Mouse (Mus musculus) CH12.LX (cell line): Measurements from ENCODE around the gene Zfp78. TPM values are rescaled to one million over a fixed set of nuclear protein-coding genes. Genes with fewer than 3 reads are reported as not detected.
A peak's percentile ranks its signal among the peaks of the same experiment; 100 is the strongest.

Source experiments
- DNase-seq: peaks from one replicate; pipeline ENCODE4 v3.0.0-alpha.2; 2013; ENCODE audit errors: extremely low read depth
- H3K27ac ChIP-seq: 2 replicates; pipeline ENCODE4 v1.5.1; 2012; ENCODE audit warnings: low read depth, mild to moderate bottlenecking, control low read depth, moderate library complexity; ENCODE audit not compliant: insufficient read depth
- H3K27me3 ChIP-seq: replicated peaks from 2 replicates; pipeline ENCODE3; 2012; ENCODE audit warnings: inconsistent platforms
- H3K36me3 ChIP-seq, 2 experiments: replicated peaks in 1 of 2; 2 replicates each; pipeline versions ENCODE3 to v1.6.1; 2012; ENCODE audit warnings: inconsistent platforms in 1 of 2, low read length in 1 of 2, mild to moderate bottlenecking in 1 of 2, mixed read lengths in 1 of 2, moderate library complexity in 1 of 2; ENCODE audit not compliant: control insufficient read depth in 1 of 2, insufficient read depth in 1 of 2
- H3K4me1 ChIP-seq, 2 experiments: 2 replicates each; pipeline ENCODE4 v1.6.1; 2012; ENCODE audit warnings: inconsistent platforms in 1 of 2, moderate library complexity in 1 of 2; ENCODE audit not compliant: insufficient read depth in 2 of 2, control insufficient read depth in 1 of 2
- H3K4me2 ChIP-seq: 2 replicates; pipeline ENCODE4 v1.6.1; 2012; ENCODE audit warnings: low read depth, mild to moderate bottlenecking, control low read depth; ENCODE audit not compliant: poor library complexity, insufficient read depth, severe bottlenecking
- H3K4me3 ChIP-seq, 3 experiments: fragments of 150-350 bp in 1 of 3; sonication (generic) in 1 of 3; replicated peaks in 1 of 3; 2 replicates each; pipeline versions ENCODE3 to v1.5.1; 2011 to 2012; ENCODE audit warnings: low read depth in 2 of 3, low read length in 2 of 3, mild to moderate bottlenecking in 2 of 3, moderate library complexity in 2 of 3, control low read depth in 1 of 3, improper control_type of control experiment in 1 of 3, inconsistent platforms in 1 of 3, mixed read lengths in 1 of 3; ENCODE audit not compliant: poor library complexity in 1 of 3
- H3K79me2 ChIP-seq: replicated peaks from 2 replicates; pipeline ENCODE4 v1.6.1; 2012; ENCODE audit warnings: mild to moderate bottlenecking, moderate library complexity; ENCODE audit not compliant: control insufficient read depth, poor library complexity, insufficient read depth, severe bottlenecking; ENCODE audit errors: extremely low read depth
- H3K9ac ChIP-seq: 2 replicates; pipeline ENCODE4 v1.6.1; 2012; ENCODE audit warnings: low read depth, mild to moderate bottlenecking, control low read depth, moderate library complexity; ENCODE audit not compliant: insufficient read depth
- H3K9me3 ChIP-seq: replicated peaks from 2 replicates; pipeline ENCODE3; 2012; ENCODE audit warnings: low read length, inconsistent platforms, mixed read lengths
- CHD2 ChIP-seq: IDR thresholded peaks from 2 replicates; pipeline ENCODE4 v1.6.1; 2011; ENCODE audit warnings: low read length, improper control_type of control experiment
- CTCF ChIP-seq, 2 experiments: IDR thresholded peaks in 1 of 2; conservative IDR thresholded peaks in 1 of 2; 2 replicates each; pipeline ENCODE4 v1.5.1; 2011 to 2012; ENCODE audit warnings: low read depth in 2 of 2, low read length in 2 of 2, improper control_type of control experiment in 1 of 2, inconsistent platforms in 1 of 2, mild to moderate bottlenecking in 1 of 2, moderate library complexity in 1 of 2
- RAD21 ChIP-seq: IDR thresholded peaks from 2 replicates; pipeline ENCODE4 v1.6.1; 2011; ENCODE audit warnings: low read depth, mild to moderate bottlenecking, low read length, improper control_type of control experiment, moderate library complexity
- SMC3 ChIP-seq: IDR thresholded peaks from 2 replicates; pipeline ENCODE4 v1.6.1; 2011; ENCODE audit warnings: low read depth, low read length, improper control_type of control experiment
- dilution Hi-C: fragments of 300-500 bp; cut with MboI; formaldehyde crosslinking; loops from 2 replicates; pipeline ENCODE4 v1.14.3; 2020; ENCODE audit warnings: low sequenced_read_pairs; ENCODE audit not compliant: extremely low pct_unique_long_range_greater_than_20kb, extremely low pct_ligation_motif_present
- in situ Hi-C: fragments of 300-500 bp; cut with MboI; formaldehyde crosslinking; loops from 3 replicates; pipeline ENCODE4 v1.14.3; 2019; ENCODE audit warnings: low sequenced_read_pairs, low pct_ligation_motif_present, low pct_unique_long_range_greater_than_20kb, mixed read lengths
- polyA plus RNA-seq: library from polyadenylated mRNA; unstranded; fragments of >175 nt; gene quantifications from 2 replicates; pipeline ENCODE4 v1.2.1, GENCODE M21; 2012; ENCODE audit warnings: low read depth; ENCODE audit not compliant: insufficient read length
- total RNA-seq, 2 experiments: library from RNA; depleted of rRNA; stranded (reverse); fragments of 300-350 nt in 1 of 2; fragments of >200 nt in 1 of 2; gene quantifications; 2 replicates each; pipeline ENCODE4 v1.2.3; 2012 to 2014

The Zfp78 gene
- total and polyA plus RNA-seq, 3 experiments: not detected

- Histone ChIP-seq H3K27ac (no peak overlapping the region), H3K9me3 (peaks cover 22% of the 10 kb centered on the region), H3K27me3 (no peaks in the 10 kb centered on the region), H3K9ac (no peak overlapping the region), H3K4me3 (no peak overlapping the region), H3K4me2 (no peak overlapping the region), H3K79me2 (no peaks in the 10 kb centered on the region), H3K36me3 (no peaks in the 10 kb centered on the region), H3K4me1 (no peaks in the 10 kb centered on the region)
- TF ChIP-seq SMC3: peak; percentile 43
- TF ChIP-seq RAD21: peak; percentile 14
- TF ChIP-seq CHD2: no peak
- peak; percentile 26 to 58; a peak in 3 of 4 replicates for TF ChIP-seq CTCF (conservative IDR thresholded peaks at IDR 0.05 in 1 of 2, IDR thresholded peaks at IDR 0.05 in 1 of 2; ENCODE audit: low read depth in 2 of 2, low read length in 2 of 2)
- in situ Hi-C loops: no loop called here
- DNase-seq: peak; percentile 15
- dilution Hi-C loops: no loop called here
These were observed 67.3 kb downstream of the Zfp78 start for GRCm38 (mm10) chr7:6430342-6430741.

Other genes starting within 250 kb of the Zfp78 start
- gene Zfp787, start 207.3 kb upstream of the Zfp78 start, total RNA-seq (2012; rRNA removed): 24.8 and 28.3 TPM in 2 replicates
- 17.5 and 22.1 TPM in 2 replicates for gene Zfp787, start 207.3 kb upstream of the Zfp78 start, total RNA-seq (2014; rRNA removed)
- 19.0 and 19.3 TPM in 2 replicates for gene Zfp787, start 207.3 kb upstream of the Zfp78 start, polyA plus RNA-seq
- gene Zfp444, start 191.1 kb upstream of the Zfp78 start, total RNA-seq (2012; rRNA removed): 18.1 and 18.2 TPM in 2 replicates
- gene Zfp444, start 191.1 kb upstream of the Zfp78 start, total RNA-seq (2014; rRNA removed): 13.4 and 16.0 TPM in 2 replicates
- 22.0 and 23.3 TPM in 2 replicates for gene Zfp444, start 191.1 kb upstream of the Zfp78 start, polyA plus RNA-seq
- not detected in 2 replicates for gene Galp, start 166.2 kb upstream of the Zfp78 start, total RNA-seq (2012; rRNA removed)
- not detected in 2 replicates for gene Galp, start 166.2 kb upstream of the Zfp78 start, total RNA-seq (2014; rRNA removed)
- not detected in 2 replicates for gene Galp, start 166.2 kb upstream of the Zfp78 start, polyA plus RNA-seq
- not detected in 2 replicates for gene Zscan5b, start 141.0 kb upstream of the Zfp78 start, total RNA-seq (2012; rRNA removed)
- gene Zscan5b, start 141.0 kb upstream of the Zfp78 start, total RNA-seq (2014; rRNA removed): not detected in 2 replicates
- gene Zscan5b, start 141.0 kb upstream of the Zfp78 start, polyA plus RNA-seq: not detected in 2 replicates
- not detected in 2 replicates for gene Epp13, start 110.6 kb upstream of the Zfp78 start, total RNA-seq (2012; rRNA removed)
- not detected in 2 replicates for gene Epp13, start 110.6 kb upstream of the Zfp78 start, total RNA-seq (2014; rRNA removed)
- gene Epp13, start 110.6 kb upstream of the Zfp78 start, polyA plus RNA-seq: not detected in 2 replicates
- gene Zfp667, start 76.7 kb upstream of the Zfp78 start, total RNA-seq (2012; rRNA removed): 0.50 and 0.51 TPM in 2 replicates
- 0.46 and 0.58 TPM in 2 replicates for gene Zfp667, start 76.7 kb upstream of the Zfp78 start, total RNA-seq (2014; rRNA removed)
- 0.56 and 0.87 TPM in 2 replicates for gene Zfp667, start 76.7 kb upstream of the Zfp78 start, polyA plus RNA-seq
- not detected in 2 replicates for gene Zfp583, start 32.0 kb upstream of the Zfp78 start, total RNA-seq (2012; rRNA removed)
- gene Zfp583, start 32.0 kb upstream of the Zfp78 start, total RNA-seq (2014; rRNA removed): not detected in 2 replicates
- not detected in 2 replicates for gene Zfp583, start 32.0 kb upstream of the Zfp78 start, polyA plus RNA-seq
- gene Gm3854, start 19.5 kb upstream of the Zfp78 start, total RNA-seq (2012; rRNA removed): not detected in 2 replicates
- not detected in 2 replicates for gene Gm3854, start 19.5 kb upstream of the Zfp78 start, total RNA-seq (2014; rRNA removed)
- not detected in 2 replicates for gene Gm3854, start 19.5 kb upstream of the Zfp78 start, polyA plus RNA-seq
- 0.88 and 1.1 TPM in 2 replicates for gene Zfp28, start 20.0 kb downstream of the Zfp78 start, total RNA-seq (2012; rRNA removed)
- 0.82 and 2.5 TPM in 2 replicates for gene Zfp28, start 20.0 kb downstream of the Zfp78 start, total RNA-seq (2014; rRNA removed)
- gene Zfp28, start 20.0 kb downstream of the Zfp78 start, polyA plus RNA-seq: 1.2 TPM in 2 replicates
- not detected in 2 replicates for gene Smim17, start 35.4 kb downstream of the Zfp78 start, total RNA-seq (2012; rRNA removed)
- gene Smim17, start 35.4 kb downstream of the Zfp78 start, total RNA-seq (2014; rRNA removed): not detected in 2 replicates
- gene Smim17, start 35.4 kb downstream of the Zfp78 start, polyA plus RNA-seq: not detected in 2 replicates
- gene Gm20715, start 47.0 kb downstream of the Zfp78 start, total RNA-seq (2012; rRNA removed): not detected in 2 replicates
- gene Gm20715, start 47.0 kb downstream of the Zfp78 start, total RNA-seq (2014; rRNA removed): not detected in 2 replicates
- not detected in 2 replicates for gene Gm20715, start 47.0 kb downstream of the Zfp78 start, polyA plus RNA-seq
- not detected in 2 replicates for gene Olfr1344, start 75.4 kb downstream of the Zfp78 start, total RNA-seq (2012; rRNA removed)
- gene Olfr1344, start 75.4 kb downstream of the Zfp78 start, total RNA-seq (2014; rRNA removed): not detected in 2 replicates
- gene Olfr1344, start 75.4 kb downstream of the Zfp78 start, polyA plus RNA-seq: not detected in 2 replicates
- not detected in 2 replicates for gene Olfr1336, start 92.9 kb downstream of the Zfp78 start, total RNA-seq (2012; rRNA removed)
- gene Olfr1336, start 92.9 kb downstream of the Zfp78 start, total RNA-seq (2014; rRNA removed): not detected in 2 replicates
- gene Olfr1336, start 92.9 kb downstream of the Zfp78 start, polyA plus RNA-seq: not detected in 2 replicates
- gene Olfr1346, start 103.8 kb downstream of the Zfp78 start, total RNA-seq (2012; rRNA removed): not detected in 2 replicates
- gene Olfr1346, start 103.8 kb downstream of the Zfp78 start, total RNA-seq (2014; rRNA removed): not detected in 2 replicates
- not detected in 2 replicates for gene Olfr1346, start 103.8 kb downstream of the Zfp78 start, polyA plus RNA-seq
- gene Olfr5, start 123.7 kb downstream of the Zfp78 start, total RNA-seq (2012; rRNA removed): not detected in 2 replicates
- gene Olfr5, start 123.7 kb downstream of the Zfp78 start, total RNA-seq (2014; rRNA removed): not detected in 2 replicates
- not detected in 2 replicates for gene Olfr5, start 123.7 kb downstream of the Zfp78 start, polyA plus RNA-seq
- gene Olfr1347, start 136.5 kb downstream of the Zfp78 start, total RNA-seq (2012; rRNA removed): not detected in 2 replicates
- not detected in 2 replicates for gene Olfr1347, start 136.5 kb downstream of the Zfp78 start, total RNA-seq (2014; rRNA removed)
- gene Olfr1347, start 136.5 kb downstream of the Zfp78 start, polyA plus RNA-seq: not detected in 2 replicates
- gene Olfr1348, start 145.5 kb downstream of the Zfp78 start, total RNA-seq (2012; rRNA removed): not detected in 2 replicates
- not detected in 2 replicates for gene Olfr1348, start 145.5 kb downstream of the Zfp78 start, total RNA-seq (2014; rRNA removed)
- not detected in 2 replicates for gene Olfr1348, start 145.5 kb downstream of the Zfp78 start, polyA plus RNA-seq
- gene Olfr1349, start 159.7 kb downstream of the Zfp78 start, total RNA-seq (2012; rRNA removed): not detected in 2 replicates
- not detected in 2 replicates for gene Olfr1349, start 159.7 kb downstream of the Zfp78 start, total RNA-seq (2014; rRNA removed)
- gene Olfr1349, start 159.7 kb downstream of the Zfp78 start, polyA plus RNA-seq: not detected in 2 replicates
- not detected in 2 replicates for gene Olfr1350, start 201.6 kb downstream of the Zfp78 start, total RNA-seq (2012; rRNA removed)
- gene Olfr1350, start 201.6 kb downstream of the Zfp78 start, total RNA-seq (2014; rRNA removed): not detected in 2 replicates
- gene Olfr1350, start 201.6 kb downstream of the Zfp78 start, polyA plus RNA-seq: not detected in 2 replicates